In genomic region chr6:87866211-87866610, GRCm38 (mm10) we compare ENCODE assay signal across 20 mouse cellular contexts. TPM values are rescaled to one million over a fixed set of nuclear protein-coding genes. Genes with fewer than 3 reads are reported as not detected.
A peak's percentile ranks its signal among the peaks of the same experiment; 100 is the strongest.
DNase-seq lines count a peak whose midpoint lies in the region; ATAC-seq lines count a peak whose summit lies in the region.
"Had no signal": no experiment of that assay in that cellular context is flagged by ENCODE, and none has a peak within 500 bp of the region (broad histone marks: within the 10 kb centered on the region; RNA-seq: fewer than 3 reads in every experiment).

No protein-coding gene starts in this region.

- no peak overlapping the region for H3K4me2 ChIP-seq in heart, embryonic 11.5 days
- H3K4me2 ChIP-seq in liver, embryonic 16.5 days (ENCODE audit: low read depth, low read length), result no peak overlapping the region
- H3K4me2 ChIP-seq: embryonic facial prominence, embryonic 13.5 days; forebrain, embryonic 13.5 days; heart, embryonic 12.5 days had no signal

- H3K27ac ChIP-seq in heart, embryonic 11.5 days (ENCODE audit: low read depth, low read length), result no peak overlapping the region
- H3K27ac ChIP-seq in liver, embryonic 16.5 days (ENCODE audit: low read length), result peak overlapping the region; percentile 3; the same call in 1 of the 2 replicates
- H3K27ac ChIP-seq: embryonic facial prominence, embryonic 13.5 days; forebrain, embryonic 13.5 days; heart, adult 2 months had no signal

- DNase-seq in heart, adult 11 months, result peak; percentile 92
- peak; percentile 8 for DNase-seq in lung, postnatal 36 days
- DNase-seq in lung, postnatal 4 days, result no peak
- DNase-seq: adrenal gland, postnatal 14 days; cerebellum, adult 18-20 months; cerebellum, adult 9-11 months; cerebellum, postnatal 36 days; gastrocnemius, postnatal 10 days; heart, postnatal 36 days had no signal

- H3K9ac ChIP-seq in heart, embryonic 11.5 days (ENCODE audit: low read depth, low read length), result no peak overlapping the region
- no peak overlapping the region for H3K9ac ChIP-seq in liver, embryonic 16.5 days (ENCODE audit: low read depth, low read length)
- H3K9ac ChIP-seq: embryonic facial prominence, embryonic 13.5 days; forebrain, embryonic 13.5 days; heart, embryonic 12.5 days had no signal

- no peaks in the 10 kb centered on the region for H3K27me3 ChIP-seq in heart, embryonic 11.5 days (ENCODE audit: control insufficient read depth, insufficient read depth, low read length)
- no peaks in the 10 kb centered on the region for H3K27me3 ChIP-seq in liver, embryonic 16.5 days (ENCODE audit: control insufficient read depth, insufficient read depth, low read depth, low read length)
- H3K27me3 ChIP-seq: CH12.LX; embryonic facial prominence, embryonic 13.5 days; heart, embryonic 12.5 days; Patski had no signal

- H3K9me3 ChIP-seq in heart, embryonic 11.5 days (replicated peaks; ENCODE audit: control insufficient read depth, low read length), result no peaks in the 10 kb centered on the region
- no peaks in the 10 kb centered on the region for H3K9me3 ChIP-seq in liver, embryonic 16.5 days (replicated peaks; ENCODE audit: control insufficient read depth, low read length)
- H3K9me3 ChIP-seq: embryonic facial prominence, embryonic 13.5 days; forebrain, embryonic 13.5 days; heart, embryonic 12.5 days had no signal

- H3K36me3 ChIP-seq in heart, embryonic 11.5 days (ENCODE audit: control insufficient read depth, insufficient read depth, low read length), result no peaks in the 10 kb centered on the region
- no peaks in the 10 kb centered on the region for H3K36me3 ChIP-seq in liver, embryonic 16.5 days (ENCODE audit: control insufficient read depth, insufficient read depth)
- H3K36me3 ChIP-seq: embryonic facial prominence, embryonic 13.5 days; heart, embryonic 12.5 days had no signal

- no peaks in the 10 kb centered on the region for H3K4me1 ChIP-seq in heart, embryonic 11.5 days (ENCODE audit: control insufficient read depth, insufficient read depth, low read length)
- H3K4me1 ChIP-seq in liver, embryonic 16.5 days (ENCODE audit: control insufficient read depth, low read depth, low read length), result peaks cover 38% of the 10 kb centered on the region
- H3K4me1 ChIP-seq: embryonic facial prominence, embryonic 13.5 days; forebrain, embryonic 13.5 days had no signal

- WGBS in heart, embryonic 11.5 days (ENCODE audit: insufficient replicate concordance), result 76% methylated on average over 6 of the region's 6 CpGs
- 71% methylated on average over 6 of the region's 6 CpGs for WGBS in liver, embryonic 16.5 days (ENCODE audit: insufficient replicate concordance)

- no peak for ATAC-seq in heart, embryonic 11.5 days (replicated peaks; ENCODE audit: insufficient number of reproducible peaks, low FRiP score, low TSS enrichment)
- peak; percentile 49; the same call in 1 of the 2 replicates for ATAC-seq in liver, embryonic 16.5 days (ENCODE audit: low read depth)
- no peak for ATAC-seq in inflammation-experienced regulatory T-cells, adult 6 months
- ATAC-seq: activated CD4-positive, CD25-positive, alpha-beta regulatory T cell, adult 4 months; forebrain, embryonic 13.5 days; hindbrain, embryonic 16.5 days; Patski had no signal

- no peak overlapping the region for H3K4me3 ChIP-seq in heart, embryonic 11.5 days (ENCODE audit: low read depth, low read length)
- no peak overlapping the region for H3K4me3 ChIP-seq in liver, embryonic 16.5 days (ENCODE audit: low read depth, low read length)
- H3K4me3 ChIP-seq: embryonic facial prominence, embryonic 13.5 days; forebrain, embryonic 13.5 days; heart, adult 2 months; heart, embryonic 12.5 days had no signal

RNA-seq across cellular contexts. Expression of gene Cnbp, which starts 15.3 kb away (rescaled TPM):
- 886 and 909 TPM in 2 replicates for polyA plus RNA-seq in heart, embryonic 11.5 days (2014; fragmentation: Nextera tagmentation; extraction: Ambion mirVana)
- polyA plus RNA-seq in liver, embryonic 16.5 days (2015; fragmentation: Nextera tagmentation; extraction: Ambion mirVana), result 486 and 530 TPM in 2 replicates
- polyA plus RNA-seq in inflammation-experienced regulatory T-cells, adult 6 months (2017; shearing (Covaris generic)), result 1,000 to 10,000 TPM in 2 of 3 experiments, 100 to 1,000 TPM in 1; 888 to 1,186 (median 1,089) TPM

RNA-seq across cellular contexts. Expression of gene Copg1, which starts 21.4 kb away (rescaled TPM):
- 118 and 151 TPM in 2 replicates for polyA plus RNA-seq in heart, embryonic 11.5 days (2014; fragmentation: Nextera tagmentation; extraction: Ambion mirVana)
- polyA plus RNA-seq in liver, embryonic 16.5 days (2015; fragmentation: Nextera tagmentation; extraction: Ambion mirVana), result 58.1 and 59.3 TPM in 2 replicates
- polyA plus RNA-seq in inflammation-experienced regulatory T-cells, adult 6 months (2017; shearing (Covaris generic)), result 100 to 1,000 TPM in 1 of 3 experiments, 10 to 100 TPM in 2; 63.1 to 108 (median 84.1) TPM

RNA-seq across cellular contexts. Expression of gene Isy1, which starts 27.6 kb away (rescaled TPM):
- 28.1 and 36.5 TPM in 2 replicates for polyA plus RNA-seq in heart, embryonic 11.5 days (2014; fragmentation: Nextera tagmentation; extraction: Ambion mirVana)
- 17.5 and 24.2 TPM in 2 replicates for polyA plus RNA-seq in liver, embryonic 16.5 days (2015; fragmentation: Nextera tagmentation; extraction: Ambion mirVana)
- 100 to 1,000 TPM in 1 of 3 experiments, 10 to 100 TPM in 2; 84.1 to 102 (median 98.9) TPM for polyA plus RNA-seq in inflammation-experienced regulatory T-cells, adult 6 months (2017; shearing (Covaris generic))

RNA-seq across cellular contexts. Expression of gene Gm45140, which starts 30.6 kb away (rescaled TPM):
- polyA plus RNA-seq in heart, embryonic 11.5 days (2014; fragmentation: Nextera tagmentation; extraction: Ambion mirVana), result 2.3 TPM in 2 replicates
- 4.5 and 4.6 TPM in 2 replicates for polyA plus RNA-seq in liver, embryonic 16.5 days (2015; fragmentation: Nextera tagmentation; extraction: Ambion mirVana)
- 1 to 10 TPM; 3.6 to 6.6 (median 4.6) TPM for polyA plus RNA-seq in inflammation-experienced regulatory T-cells, adult 6 months (2017; shearing (Covaris generic))

RNA-seq across cellular contexts. Expression of gene Hmces, which starts 47.5 kb away (rescaled TPM):
- polyA plus RNA-seq in heart, embryonic 11.5 days (2014; fragmentation: Nextera tagmentation; extraction: Ambion mirVana), result 28.5 and 28.7 TPM in 2 replicates
- polyA plus RNA-seq in liver, embryonic 16.5 days (2015; fragmentation: Nextera tagmentation; extraction: Ambion mirVana), result 14.9 and 17.5 TPM in 2 replicates
- polyA plus RNA-seq in inflammation-experienced regulatory T-cells, adult 6 months (2017; shearing (Covaris generic)), result 10 to 100 TPM; 45.1 to 53.4 (median 49.3) TPM

Comparison
In these comparisons a context has a peak if more than half of its experiments do, and no peak if none do; other contexts are left out.
1. DNase-seq: peak in heart, adult 11 months (single experiment) and lung, postnatal 36 days (single experiment); none in lung, postnatal 4 days (0 of 2).